Mouse (Mus musculus): Measurements from ENCODE around the gene Prkar1b.

DNA sequence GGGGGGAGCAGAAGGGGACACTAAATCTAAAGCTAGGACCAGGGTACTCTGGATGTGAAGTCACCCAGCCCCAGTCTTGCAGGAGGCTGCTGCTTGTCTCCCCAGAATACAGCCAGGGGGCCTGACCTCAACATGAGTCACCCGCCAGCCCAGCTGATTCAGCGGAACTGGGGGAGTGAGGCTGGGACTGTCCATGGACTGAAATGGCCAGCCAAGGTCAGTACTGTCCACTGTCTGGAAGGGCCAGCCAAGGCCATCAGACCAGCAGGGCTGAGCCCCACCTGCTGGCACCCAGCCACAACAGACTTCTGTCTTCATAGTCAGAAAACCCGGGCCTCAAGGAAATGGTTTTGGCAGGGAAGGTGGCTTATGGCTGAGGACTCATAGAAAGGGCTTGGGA lies 134.7 kb downstream of the Prkar1b start:
- TF ChIP-seq POLR2A (IDR thresholded peaks at IDR 0.05; ENCODE audit: borderline replicate concordance, extremely low read depth, low read depth, low read length): no peak
- no peak for TF ChIP-seq CTCF (IDR thresholded peaks at IDR 0.05; ENCODE audit: insufficient read depth, low read length)
